Mouse (Mus musculus) WW6 (cell line): Measurements from ENCODE around the gene Coq10a.
"Not testable (repeated sequence)": the region's sequence is repeated elsewhere in the genome, so short reads cannot be mapped to it uniquely, and the experiment has no call there.

ENCODE experiments used
- DNase-seq: peaks from one replicate; pipeline ENCODE4 v3.0.0-alpha.2; 2013; ENCODE audit warnings: low read depth, low spot score

Gene Coq10a

GRCm38 (mm10) chr10:128344568-128345275 lies 24.1 kb downstream of the Coq10a start:
- DNase-seq = no peak

DNA sequence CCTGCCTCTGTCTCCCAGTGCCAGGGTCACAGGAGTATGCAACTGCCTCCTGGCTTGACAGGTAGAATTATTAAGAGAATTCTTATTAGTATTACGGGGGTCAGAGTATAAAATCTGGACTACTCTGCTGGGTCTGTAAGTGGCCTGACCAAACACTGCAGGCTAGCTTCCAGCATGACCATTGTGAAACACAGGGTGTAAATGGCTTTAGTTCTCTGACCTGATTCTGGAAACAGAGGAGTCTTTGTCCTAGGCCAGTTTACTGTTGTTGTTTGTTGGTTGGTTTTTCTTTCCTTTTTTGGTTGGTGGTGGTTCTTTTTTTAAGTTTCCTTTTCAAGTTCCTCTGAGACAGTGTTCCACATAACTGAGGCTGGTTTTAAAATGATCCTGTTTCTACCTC lies 25.4 kb downstream of the Coq10a start:
- DNase-seq = no peak

GRCm38 (mm10) chr10:128340257-128340656 lies 28.5 kb downstream of the Coq10a start:
- no peak for DNase-seq

DNA sequence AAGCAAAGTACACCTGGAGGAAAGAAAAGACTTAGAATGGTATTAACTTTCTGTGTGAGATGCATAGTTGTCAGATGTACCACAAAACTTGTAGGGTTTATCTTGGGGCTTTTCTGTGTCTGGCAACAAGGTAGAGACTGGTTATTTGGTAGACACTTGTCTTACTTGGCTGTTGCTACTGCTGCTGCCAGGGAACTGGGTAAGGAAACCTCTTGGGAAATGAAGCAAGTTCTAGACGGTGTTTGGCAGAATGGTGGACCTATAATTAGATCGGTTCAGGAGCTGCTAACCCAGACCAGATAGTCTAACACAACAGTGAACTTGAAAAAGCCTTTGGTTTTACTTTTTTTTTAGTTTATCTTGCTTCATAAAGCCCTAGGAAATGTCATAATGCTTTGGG lies 29.8 kb downstream of the Coq10a start:
- DNase-seq = no peak

- no peak for DNase-seq
Measured at GRCm38 (mm10) chr10:128338415-128338814, 30.4 kb downstream of the Coq10a start.

DNA sequence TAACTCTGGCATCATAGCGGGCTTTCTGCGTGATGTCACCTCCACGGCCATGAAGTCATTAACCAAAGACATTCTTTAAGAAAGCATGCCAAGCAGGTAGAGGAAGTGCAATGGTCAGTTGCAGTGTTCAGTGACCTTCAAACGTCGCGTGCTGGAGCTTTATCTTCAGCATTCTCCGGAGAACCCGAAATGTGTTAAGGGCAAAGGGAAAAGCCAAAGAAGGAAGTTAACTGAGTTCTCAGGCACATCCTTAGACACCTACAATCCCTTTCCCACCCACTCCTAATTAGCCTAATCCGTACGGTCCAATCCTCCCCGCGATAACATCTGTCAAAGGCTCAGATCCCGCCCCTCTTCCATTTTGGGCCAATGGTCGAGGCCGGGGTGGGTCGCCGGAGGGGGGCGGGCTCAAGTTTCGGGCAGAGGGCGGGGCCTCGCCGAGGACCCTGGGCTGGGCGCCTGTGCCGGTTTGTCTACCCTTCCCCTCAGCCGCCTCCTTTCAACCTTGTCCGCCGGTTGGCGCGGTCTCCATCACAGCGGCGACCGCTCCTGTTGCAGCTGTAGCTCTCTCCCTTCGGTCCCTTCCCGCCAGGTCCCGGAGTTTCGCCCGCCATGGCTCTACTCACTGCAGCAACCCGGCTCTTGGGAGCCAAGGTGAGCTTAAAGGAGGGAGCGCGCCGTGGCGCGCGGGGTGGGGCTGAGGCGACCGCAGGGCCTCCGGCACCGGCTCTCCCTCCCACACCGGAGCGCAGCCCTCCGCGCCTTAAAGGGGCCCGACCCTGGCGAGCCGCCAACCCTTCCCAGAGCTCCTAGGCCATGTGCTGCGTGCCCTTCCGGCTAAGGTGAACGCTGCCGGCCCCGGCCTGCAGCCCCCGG lies 31.3 kb downstream of the Coq10a start, which contains the start of gene Cs:
Cs (plus strand) TSS at position 429 of the 876 bp plus-strand sequence.
- DNase-seq = peak; percentile 89

GRCm38 (mm10) chr10:128336597-128336996 lies 32.2 kb downstream of the Coq10a start:
- DNase-seq = no peak

DNA sequence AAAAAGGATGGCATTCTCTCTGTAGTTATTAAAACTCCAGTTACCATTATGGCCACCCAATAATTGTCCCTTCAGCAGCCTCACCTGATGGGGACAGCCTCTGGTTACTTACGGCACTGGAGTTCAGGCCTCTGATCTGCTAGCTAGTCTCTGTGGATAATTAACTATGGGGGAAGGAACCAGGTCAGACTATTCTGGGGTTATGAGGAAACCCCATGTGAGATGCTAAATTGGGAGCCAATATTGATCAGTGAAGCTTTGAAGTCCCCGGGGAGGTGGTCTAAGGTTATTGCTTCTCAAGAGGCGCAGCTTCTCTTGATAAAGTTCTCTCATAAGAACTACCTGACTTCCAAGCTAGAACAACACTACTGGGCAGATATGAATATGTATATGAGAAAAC lies 32.6 kb downstream of the Coq10a start:
- DNase-seq = no peak

DNA sequence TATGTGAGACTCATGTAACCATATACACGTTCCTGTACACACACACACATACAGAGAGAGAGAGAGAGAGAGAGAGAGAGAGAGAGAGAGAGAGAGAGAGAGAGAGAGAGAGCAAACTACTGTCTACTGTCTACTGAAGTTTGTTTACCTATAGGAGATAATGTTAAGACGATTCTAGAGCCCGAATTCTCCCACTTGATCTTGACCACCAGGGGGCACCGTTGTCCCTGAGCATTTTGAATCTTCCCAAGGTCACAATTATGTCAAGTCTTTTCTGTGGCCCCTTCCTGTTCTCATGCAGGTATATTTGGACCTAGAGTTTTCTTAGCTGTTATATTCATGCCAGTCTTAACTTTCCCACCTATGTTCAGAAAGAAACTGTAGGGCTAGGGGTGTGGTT lies 33.2 kb downstream of the Coq10a start:
- DNase-seq = no peak

DNA sequence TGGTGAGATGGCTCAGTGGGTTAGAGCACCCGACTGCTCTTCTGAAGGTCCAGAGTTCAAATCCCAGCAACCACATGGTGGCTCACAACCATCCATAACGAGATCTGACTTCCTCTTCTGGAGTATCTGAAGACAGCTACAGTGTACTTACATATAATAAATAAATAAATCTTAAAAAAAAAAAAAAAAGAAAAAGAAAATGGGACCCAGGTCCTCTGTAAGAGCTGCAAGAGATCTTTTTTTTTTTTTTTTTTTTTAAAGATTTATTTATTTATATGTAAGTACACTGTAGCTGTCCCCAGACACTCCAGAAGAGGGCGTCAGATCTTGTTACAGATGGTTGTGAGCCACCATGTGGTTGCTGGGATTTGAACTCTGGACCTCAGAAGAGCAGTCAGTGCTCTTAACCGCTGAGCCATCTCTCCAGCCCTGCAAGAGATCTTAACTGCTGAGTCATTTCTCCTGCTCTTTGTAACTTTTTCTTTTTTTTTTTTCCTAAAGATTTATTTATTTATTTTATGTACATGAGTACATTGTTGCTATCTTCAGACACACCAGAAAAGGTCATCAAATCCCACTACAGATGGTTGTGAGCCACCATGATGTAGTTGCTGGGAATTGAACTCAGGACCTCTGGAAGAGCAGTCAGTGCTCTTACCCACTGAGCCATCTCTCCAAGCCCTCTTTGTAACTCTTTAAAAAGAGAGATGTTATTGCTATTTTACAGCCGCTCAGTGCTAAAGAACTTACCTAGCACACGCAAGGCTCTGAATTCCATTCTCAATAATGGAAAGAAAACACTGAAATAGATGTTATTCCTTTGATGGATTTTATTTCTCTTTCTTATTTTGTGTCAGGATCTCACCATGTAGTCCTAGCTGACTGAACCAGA lies 36.2 kb downstream of the Coq10a start:
- not testable (repeated sequence) for DNase-seq

DNA sequence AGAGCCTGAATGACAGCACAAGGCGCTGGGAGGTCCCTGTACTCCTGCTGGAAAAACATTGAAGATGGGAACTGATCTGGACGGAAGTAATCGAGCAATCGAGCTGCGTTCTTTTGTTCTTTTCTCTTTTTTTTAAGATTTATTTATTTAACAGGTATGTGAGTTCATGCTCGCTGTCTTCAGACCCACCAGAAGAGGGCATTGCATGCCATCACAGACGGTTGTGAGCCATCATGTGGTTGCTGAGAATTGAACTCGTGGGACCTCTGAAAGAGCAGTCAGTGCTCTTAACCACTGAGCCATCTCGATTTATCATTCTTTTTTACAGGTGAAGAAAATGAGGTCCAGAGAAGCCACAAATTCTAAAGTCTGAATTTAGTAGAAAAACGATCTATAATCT lies 41.2 kb downstream of the Coq10a start:
- DNase-seq = no peak

DNA sequence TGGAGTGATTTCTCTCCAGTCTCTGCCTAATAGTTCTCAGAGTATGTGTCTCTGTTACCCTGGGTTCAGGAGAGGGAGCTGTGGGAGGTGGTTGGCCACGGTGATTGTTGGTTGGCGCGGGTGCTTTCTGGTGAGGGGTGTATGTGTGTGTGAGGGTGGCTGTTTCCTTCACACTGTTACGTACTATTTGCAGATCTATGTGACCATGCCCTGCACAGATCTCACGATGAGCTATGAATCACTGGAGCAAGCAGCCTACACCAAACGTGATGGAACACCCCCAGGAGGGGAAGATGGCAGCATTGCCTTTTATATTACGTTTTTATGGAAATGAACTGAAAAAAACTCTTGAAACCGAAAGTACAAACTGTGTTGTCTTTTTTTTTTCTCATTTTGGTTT lies 42.0 kb downstream of the Coq10a start:
- no peak for DNase-seq

DNA sequence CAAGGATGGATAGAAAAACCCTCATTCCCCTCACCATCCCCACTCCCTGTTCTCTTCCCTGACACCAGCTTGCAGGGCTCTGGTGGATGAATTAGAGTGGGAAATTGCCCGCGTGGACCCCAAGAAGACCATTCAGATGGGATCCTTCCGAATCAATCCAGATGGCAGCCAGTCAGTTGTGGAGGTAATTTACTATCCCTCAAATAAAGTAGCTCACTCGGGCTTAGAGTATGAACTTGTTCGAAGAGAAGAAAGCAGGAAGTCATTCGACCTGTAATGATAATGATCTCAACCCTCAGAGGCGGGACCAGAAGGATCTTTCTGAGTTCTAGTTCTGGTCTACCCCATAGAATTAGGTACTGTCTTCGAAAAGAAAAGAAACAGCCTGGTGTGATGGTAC lies 45.3 kb downstream of the Coq10a start:
- no peak for DNase-seq

DNA sequence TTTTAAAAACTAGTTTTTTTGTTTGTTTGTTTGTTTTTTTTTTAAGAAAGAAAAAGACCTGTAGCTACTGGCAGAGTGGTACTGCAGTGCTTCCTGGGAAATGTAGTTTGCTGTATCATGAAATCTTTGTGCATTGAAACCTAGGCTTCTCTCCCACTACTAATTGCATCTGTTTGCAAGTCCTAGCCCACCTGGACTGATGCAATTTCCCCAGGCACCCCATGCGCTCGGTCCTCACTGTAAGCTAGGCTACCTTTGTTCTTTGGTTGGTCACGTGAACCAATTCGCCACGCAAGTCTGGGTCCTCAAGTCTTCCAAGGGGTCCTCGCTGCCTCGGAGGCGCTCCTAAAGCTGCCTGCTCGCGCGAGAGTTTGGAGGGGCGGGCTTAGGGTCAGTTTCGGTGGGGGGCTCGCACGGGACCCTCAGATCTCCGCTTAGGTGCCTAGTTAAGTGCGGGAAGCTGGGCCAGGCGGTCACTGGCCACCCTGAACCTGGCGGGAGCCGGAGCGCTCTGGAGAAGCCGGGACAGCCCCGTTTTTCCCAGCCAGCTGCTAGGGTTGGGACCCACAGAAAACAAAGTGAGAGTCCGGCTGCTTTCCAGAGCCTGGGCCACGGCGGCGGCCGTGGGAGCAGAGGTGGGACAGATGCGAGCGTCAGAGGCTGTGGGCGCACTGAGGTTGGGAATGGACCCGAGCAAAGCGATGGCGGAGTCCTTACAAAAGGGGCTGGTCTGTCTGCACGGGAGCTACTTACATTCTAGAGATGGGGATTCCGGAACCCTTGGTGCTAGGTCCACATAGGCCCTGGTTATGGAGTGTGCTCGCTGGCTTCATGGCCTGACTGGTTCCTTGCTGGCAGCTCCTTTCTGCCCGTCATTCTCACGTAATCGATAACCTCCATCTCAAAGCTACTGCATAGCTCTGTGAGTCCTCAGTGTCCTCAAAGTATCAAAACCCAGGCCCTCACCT lies 46.4 kb downstream of the Coq10a start, which contains the start of gene Cnpy2:
Cnpy2 (plus strand) TSS at position 319 of the 968 bp plus-strand sequence.
- peak; percentile 91 for DNase-seq

GRCm38 (mm10) chr10:128321641-128322040 lies 47.2 kb downstream of the Coq10a start:
- no peak for DNase-seq

DNA sequence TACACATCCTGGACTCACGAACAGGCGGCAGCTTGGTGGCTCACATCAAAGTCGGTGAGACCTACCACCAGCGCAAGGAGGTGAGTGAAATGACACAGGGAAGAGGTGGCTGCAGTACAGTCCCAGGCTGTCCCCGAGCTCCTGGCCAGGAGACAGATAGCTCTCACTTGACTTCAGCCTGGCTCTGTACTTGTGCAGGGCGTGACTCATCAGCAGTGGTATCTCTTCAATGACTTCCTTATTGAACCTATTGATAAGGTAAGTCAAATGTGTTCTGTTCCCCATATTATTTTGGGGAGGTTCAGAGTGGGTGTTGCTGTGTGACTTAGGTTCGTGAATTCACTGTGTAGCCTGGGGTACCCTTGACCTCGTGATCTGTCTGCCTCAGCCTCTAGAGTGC lies 53.2 kb downstream of the Coq10a start:
- no peak for DNase-seq
